Mouse (Mus musculus): Measurements from ENCODE around the gene Crebl2.

Crebl2 gene

GRCm38 (mm10) chr6:134905811-134906210, 75.9 kb downstream of the Crebl2 start:
- DNase-seq (ENCODE audit: low read depth, low spot score): no peak
